Mouse (Mus musculus): ENCODE results near the gene Pdxdc1. TPM values are rescaled to one million over a fixed set of nuclear protein-coding genes. Genes with fewer than 3 reads are reported as not detected.
"Not testable (repeated sequence)": the region's sequence is repeated elsewhere in the genome, so short reads cannot be mapped to it uniquely, and the experiment has no call there.

The Pdxdc1 gene
- polyA plus RNA-seq, 1 experiment from 2014 or later: 83.6 TPM

GRCm38 (mm10) chr16:13883094-13883774 is 19.7 kb downstream of the Pdxdc1 start:
- ATAC-seq (no peak), DNase-seq (ENCODE audit: low read depth, low spot score) (no peak)
- in situ Hi-C loops (cut with MboI; ENCODE audit: low pct_unique_long_range_greater_than_20kb): no loop called here
- ChIA-PET CTCF (no interaction called here), POLR2A (interaction anchor here (0.6 kb wide), 1 partner anchor 96 kb away, joined by 3 read pairs; no protein-coding TSS in a partner anchor)
- H3K27me3 ChIP-seq: no peaks in the 10 kb centered on the region
- TF ChIP-seq CTCF (IDR thresholded peaks at IDR 0.05): no peak

GRCm38 (mm10) chr16:13875483-13875882 is 27.4 kb downstream of the Pdxdc1 start:
- no peaks in the 10 kb centered on the region for H3K27me3 ChIP-seq
- ChIA-PET POLR2A (no interaction called here), CTCF (no interaction called here)
- in situ Hi-C loops (cut with MboI; ENCODE audit: low pct_unique_long_range_greater_than_20kb): no loop called here
- no peak for TF ChIP-seq CTCF (IDR thresholded peaks at IDR 0.05)
- DNase-seq (ENCODE audit: low read depth, low spot score) (peak; percentile 30), ATAC-seq (peak; percentile 51)

- H3K27me3 ChIP-seq: no peaks in the 10 kb centered on the region
- in situ Hi-C loops (cut with MboI; ENCODE audit: low pct_unique_long_range_greater_than_20kb): no loop called here
- DNase-seq (ENCODE audit: low read depth, low spot score): no peak
- ChIA-PET POLR2A (no interaction called here), CTCF (no interaction called here)
- no peak for ATAC-seq
- no peak for TF ChIP-seq CTCF (IDR thresholded peaks at IDR 0.05)
Observed at GRCm38 (mm10) chr16:13867910-13868514, 34.9 kb downstream of the Pdxdc1 start.

GRCm38 (mm10) chr16:13867406-13867805 is 35.5 kb downstream of the Pdxdc1 start:
- CTCF ChIA-PET; H3K27me3 ChIP-seq; DNase-seq (ENCODE audit: low read depth, low spot score); POLR2A ChIA-PET; ATAC-seq; in situ Hi-C loops (cut with MboI; ENCODE audit: low pct_unique_long_range_greater_than_20kb): not testable (repeated sequence)

GRCm38 (mm10) chr16:13866616-13867015 is 36.3 kb downstream of the Pdxdc1 start:
- in situ Hi-C loops (cut with MboI; ENCODE audit: low pct_unique_long_range_greater_than_20kb): no loop called here
- CTCF ChIA-PET: no interaction called here
- DNase-seq (ENCODE audit: low read depth, low spot score) (no peak), ATAC-seq (no peak)
- no peaks in the 10 kb centered on the region for H3K27me3 ChIP-seq
- no peak for TF ChIP-seq CTCF (IDR thresholded peaks at IDR 0.05)
- POLR2A ChIA-PET: no interaction called here

- CTCF ChIA-PET: no interaction called here
- no peaks in the 10 kb centered on the region for H3K27me3 ChIP-seq
Observed at GRCm38 (mm10) chr16:13866076-13866475, 36.9 kb downstream of the Pdxdc1 start.

GRCm38 (mm10) chr16:13853886-13854285 is 49.0 kb downstream of the Pdxdc1 start:
- DNase-seq (ENCODE audit: low read depth, low spot score) (no peak), ATAC-seq (no peak)
- ChIA-PET POLR2A (no interaction called here), CTCF (no interaction called here)
- no peaks in the 10 kb centered on the region for H3K27me3 ChIP-seq
- TF ChIP-seq CTCF (IDR thresholded peaks at IDR 0.05): no peak
- in situ Hi-C loops (cut with MboI; ENCODE audit: low pct_unique_long_range_greater_than_20kb): no loop called here

More at GRCm38 (mm10) chr16:13866076-13866475, 36.9 kb downstream of the Pdxdc1 start:
- DNase-seq (ENCODE audit: low read depth, low spot score) (no peak), ATAC-seq (no peak)
- in situ Hi-C loops (cut with MboI; ENCODE audit: low pct_unique_long_range_greater_than_20kb): no loop called here
- no peak for TF ChIP-seq CTCF (IDR thresholded peaks at IDR 0.05)
- POLR2A ChIA-PET: no interaction called here

GRCm38 (mm10) chr16:13851446-13851845 is 51.5 kb downstream of the Pdxdc1 start:
- POLR2A ChIA-PET: no interaction called here
- in situ Hi-C loops (cut with MboI; ENCODE audit: low pct_unique_long_range_greater_than_20kb): no loop called here
- ATAC-seq (no peak), DNase-seq (ENCODE audit: low read depth, low spot score) (no peak)
- H3K27me3 ChIP-seq: no peaks in the 10 kb centered on the region
- TF ChIP-seq CTCF (IDR thresholded peaks at IDR 0.05): no peak
- CTCF ChIA-PET: interaction anchor here (1.1 to 1.5 kb wide), 2 partner anchors 13 to 16 kb away, joined by 3 to 6 read pairs; no protein-coding TSS in a partner anchor

GRCm38 (mm10) chr16:13848310-13848709 is 54.6 kb downstream of the Pdxdc1 start:
- CTCF ChIA-PET: no interaction called here
- no peaks in the 10 kb centered on the region for H3K27me3 ChIP-seq
- TF ChIP-seq CTCF (IDR thresholded peaks at IDR 0.05): no peak
- in situ Hi-C loops (cut with MboI; ENCODE audit: low pct_unique_long_range_greater_than_20kb): no loop called here
- ATAC-seq (no peak), DNase-seq (ENCODE audit: low read depth, low spot score) (no peak)
- POLR2A ChIA-PET: no interaction called here

- ChIA-PET CTCF (no interaction called here), POLR2A (no interaction called here)
- in situ Hi-C loops (cut with MboI; ENCODE audit: low pct_unique_long_range_greater_than_20kb): no loop called here
- no peak for TF ChIP-seq CTCF (IDR thresholded peaks at IDR 0.05)
- ATAC-seq (no peak), DNase-seq (ENCODE audit: low read depth, low spot score) (no peak)
- no peaks in the 10 kb centered on the region for H3K27me3 ChIP-seq
Observed at GRCm38 (mm10) chr16:13846675-13847074, 56.3 kb downstream of the Pdxdc1 start.

- ATAC-seq: no peak
- DNase-seq (ENCODE audit: low read depth, low spot score): no peak
- in situ Hi-C loops (cut with MboI; ENCODE audit: low pct_unique_long_range_greater_than_20kb): no loop called here
- no peak for TF ChIP-seq CTCF (IDR thresholded peaks at IDR 0.05)
- CTCF ChIA-PET: no interaction called here
- H3K27me3 ChIP-seq: no peaks in the 10 kb centered on the region
- POLR2A ChIA-PET: interaction anchor here (0.8 kb wide), 1 partner anchor 20 kb away, joined by 3 read pairs; no protein-coding TSS in a partner anchor
Observed at GRCm38 (mm10) chr16:13845031-13845430, 57.9 kb downstream of the Pdxdc1 start.
